Mouse (Mus musculus) midbrain, postnatal 0 days (tissue): Measurements from ENCODE around the gene Bsdc1. TPM values are rescaled to one million over a fixed set of nuclear protein-coding genes. Genes with fewer than 3 reads are reported as not detected.

Source experiments
- ATAC-seq: fragments of 200-750 bp; cut with Nextera tagmentation; 2 replicates; pipeline ENCODE4 v1.8.0; 2017; ENCODE audit warnings: moderate number of reproducible peaks, mild to moderate bottlenecking, moderate TSS enrichment, moderate library complexity; ENCODE audit not compliant: low FRiP score
- DNase-seq: peaks from one replicate; pipeline ENCODE4 v3.0.0-alpha.2; 2015; ENCODE audit warnings: low spot score
- H3K27ac ChIP-seq: fragments of 300-500 bp; sonication (generic); 2 replicates; pipeline ENCODE4 v1.5.1; 2014; ENCODE audit warnings: low read depth, mild to moderate bottlenecking, low read length, mixed read lengths
- H3K27me3 ChIP-seq: fragments of 300-500 bp; sonication (generic); 2 replicates; pipeline ENCODE4 v1.6.1; 2014; ENCODE audit warnings: low read length, control low read depth, mixed read lengths; ENCODE audit not compliant: insufficient read depth
- H3K36me3 ChIP-seq: fragments of 300-500 bp; sonication (generic); 2 replicates; pipeline ENCODE4 v1.6.1; 2014; ENCODE audit warnings: low read length, control low read depth, mixed read lengths; ENCODE audit not compliant: insufficient read depth
- H3K4me1 ChIP-seq: fragments of 300-500 bp; sonication (generic); 2 replicates; pipeline ENCODE4 v1.6.1; 2014; ENCODE audit warnings: mild to moderate bottlenecking, control low read depth, antibody characterized with exemption, low read length, mixed read lengths; ENCODE audit not compliant: insufficient read depth
- H3K4me2 ChIP-seq: fragments of 300-500 bp; sonication (generic); 2 replicates; pipeline ENCODE4 v1.6.1; 2014; ENCODE audit warnings: low read depth, mild to moderate bottlenecking, low read length, mixed read lengths; ENCODE audit not compliant: poor library complexity, severe bottlenecking
- H3K4me3 ChIP-seq: fragments of 300-500 bp; sonication (generic); 2 replicates; pipeline ENCODE4 v1.5.1; 2014; ENCODE audit warnings: low read depth, mild to moderate bottlenecking, low read length, moderate library complexity
- H3K9ac ChIP-seq: fragments of 300-500 bp; sonication (generic); replicated peaks from 2 replicates; pipeline ENCODE4 v1.6.1; 2014; ENCODE audit warnings: mild to moderate bottlenecking, low read length, moderate library complexity, mixed read lengths; ENCODE audit not compliant: poor library complexity, severe bottlenecking
- H3K9me3 ChIP-seq: fragments of 300-500 bp; sonication (generic); 2 replicates; pipeline ENCODE4 v1.6.1; 2016; ENCODE audit warnings: low read length, control low read depth
- CTCF ChIP-seq: IDR thresholded peaks from 2 replicates; pipeline ENCODE4 v1.5.1; 2016; ENCODE audit warnings: antibody characterized with exemption, mild to moderate bottlenecking
- WGBS: fragments of 180-500 bp; shearing (Covaris S2); extraction: QIAGEN DNeasy Blood & Tissue Kit; methylation state at CpG from one replicate; pipeline ENCODE4 v1.1.7; 2014; 5-methylcytosine and 5-hydroxymethylcytosine counted together
- polyA plus RNA-seq: library from polyadenylated mRNA; unstranded; fragments of >200 nt; fragmentation: Nextera tagmentation; extraction: Ambion mirVana; gene quantifications from 2 replicates; pipeline ENCODE4 v1.2.1, GENCODE M21; 2015
- total RNA-seq: library from RNA; depleted of rRNA; stranded (reverse); fragments of >200 nt; gene quantifications from 2 replicates; pipeline ENCODE4 v1.2.3, GENCODE M21; 2014

Bsdc1 gene
- total and polyA plus RNA-seq, 2 experiments from 2014 or later = 27.1 to 58.9 TPM

- DNase-seq (no peak), ATAC-seq (no peak)
- Histone ChIP-seq H3K27ac (no peak overlapping the region), H3K4me2 (no peak overlapping the region), H3K4me1 (no peaks in the 10 kb centered on the region), H3K4me3 (no peak overlapping the region), H3K36me3 (no peaks in the 10 kb centered on the region), H3K27me3 (no peaks in the 10 kb centered on the region), H3K9me3 (no peaks in the 10 kb centered on the region), H3K9ac (no peak overlapping the region)
- 71% methylated on average over 9 of the region's 9 CpGs for WGBS
- no peak for TF ChIP-seq CTCF
These were observed 41.0 kb downstream of the Bsdc1 start for GRCm38 (mm10) chr4:129502327-129502888.

GRCm38 (mm10) chr4:129502901-129503444 lies 41.6 kb downstream of the Bsdc1 start:
- Histone ChIP-seq H3K36me3 (no peaks in the 10 kb centered on the region), H3K4me2 (no peak overlapping the region), H3K9me3 (no peaks in the 10 kb centered on the region), H3K4me1 (no peaks in the 10 kb centered on the region), H3K27ac (no peak overlapping the region), H3K4me3 (no peak overlapping the region), H3K27me3 (no peaks in the 10 kb centered on the region), H3K9ac (no peak overlapping the region)
- WGBS = 79% methylated on average over 11 of the region's 11 CpGs
- DNase-seq (no peak), ATAC-seq (no peak)
- no peak for TF ChIP-seq CTCF

- no peaks in the 10 kb centered on the region for H3K9me3 ChIP-seq
- no peaks in the 10 kb centered on the region for H3K27me3 ChIP-seq
- H3K27ac ChIP-seq = no peak overlapping the region
- H3K4me2 ChIP-seq = no peak overlapping the region
- H3K4me3 ChIP-seq = no peak overlapping the region
- no peak overlapping the region for H3K9ac ChIP-seq
- ATAC-seq = no peak
- no peaks in the 10 kb centered on the region for H3K4me1 ChIP-seq
- WGBS = 79% methylated on average over 3 of the region's 3 CpGs
- no peak for DNase-seq
- H3K36me3 ChIP-seq = no peaks in the 10 kb centered on the region
- TF ChIP-seq CTCF = no peak
These were observed 44.1 kb downstream of the Bsdc1 start for GRCm38 (mm10) chr4:129505511-129505910.

DNA sequence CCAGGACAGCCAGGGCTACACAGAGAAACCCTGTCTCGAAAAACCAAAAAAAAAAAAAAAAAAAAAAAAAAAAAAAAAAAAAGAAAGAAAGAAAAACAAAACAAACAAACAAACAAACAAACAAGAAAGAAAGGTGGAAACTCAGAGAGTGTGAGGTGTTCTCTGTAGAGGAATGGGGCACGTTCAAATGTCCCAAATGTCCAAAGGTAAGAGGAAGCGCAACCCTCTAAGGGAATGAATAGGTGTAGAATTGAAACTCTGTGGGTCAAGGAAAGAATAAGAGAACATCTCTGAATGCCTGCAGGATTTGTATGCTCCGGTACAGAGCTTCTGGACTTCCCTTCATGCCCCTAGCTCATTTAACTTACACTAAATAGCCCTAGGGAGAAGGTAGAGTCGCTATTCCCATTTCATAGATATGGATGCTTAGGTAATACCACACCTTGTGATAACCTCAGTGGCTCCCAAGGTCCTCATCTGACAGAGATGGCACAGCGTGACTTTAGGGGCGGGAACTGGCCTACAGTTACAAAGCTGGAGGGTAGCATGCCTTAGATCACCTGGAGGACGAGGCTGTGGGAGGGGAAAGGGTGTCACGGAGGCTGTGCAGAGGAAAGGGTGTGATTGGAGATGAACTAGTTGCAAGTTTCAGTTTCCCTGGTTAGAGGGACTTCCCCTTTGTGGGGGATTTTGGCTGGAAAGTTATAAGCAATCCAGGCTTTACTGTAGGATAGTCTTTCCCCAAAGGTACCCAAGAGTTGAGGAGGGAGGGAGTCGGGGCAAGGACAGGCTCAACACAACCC lies 46.3 kb downstream of the Bsdc1 start:
- Histone ChIP-seq H3K36me3 (no peaks in the 10 kb centered on the region), H3K9ac (no peak overlapping the region), H3K9me3 (no peaks in the 10 kb centered on the region), H3K4me1 (no peaks in the 10 kb centered on the region; the same call in 1 of the 2 replicates), H3K27me3 (no peaks in the 10 kb centered on the region), H3K4me3 (no peak overlapping the region), H3K4me2 (no peak overlapping the region), H3K27ac (no peak overlapping the region)
- ATAC-seq = no peak
- no peak for DNase-seq
- 74% methylated on average over 9 of the region's 10 CpGs for WGBS
- no peak for TF ChIP-seq CTCF

DNA sequence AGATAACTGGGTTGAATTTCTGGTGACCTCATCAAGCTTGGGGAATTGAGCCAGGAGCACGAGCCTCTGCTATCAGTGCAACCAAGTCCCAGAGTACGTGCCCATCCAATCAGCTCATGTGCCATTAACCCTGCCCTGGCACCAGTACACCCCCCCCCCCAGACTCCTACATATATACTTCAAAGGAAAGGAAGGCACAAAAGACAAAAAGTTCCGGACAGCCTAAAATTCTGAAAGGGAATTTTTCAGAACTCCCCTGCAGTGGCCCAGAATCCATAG lies 46.8 kb downstream of the Bsdc1 start:
- H3K27me3 ChIP-seq = no peaks in the 10 kb centered on the region
- ATAC-seq (no peak), DNase-seq (no peak)
- no peak overlapping the region for H3K27ac ChIP-seq
- H3K9ac ChIP-seq = no peak overlapping the region
- TF ChIP-seq CTCF = no peak
- H3K4me2 ChIP-seq = no peak overlapping the region
- H3K4me1 ChIP-seq = no peaks in the 10 kb centered on the region; the same call in 1 of the 2 replicates
- H3K9me3 ChIP-seq = no peaks in the 10 kb centered on the region
- no peak overlapping the region for H3K4me3 ChIP-seq
- 80% methylated on average over 3 of the region's 3 CpGs for WGBS
- H3K36me3 ChIP-seq = no peaks in the 10 kb centered on the region
